Comparison of ENCODE assay signal across 8 mouse cellular contexts in genomic region chr7:126583761-126584160, GRCm38 (mm10). TPM values are rescaled to one million over a fixed set of nuclear protein-coding genes. Genes with fewer than 3 reads are reported as not detected.
DNase-seq lines count a peak whose midpoint lies in the region; ATAC-seq lines count a peak whose summit lies in the region.

No protein-coding gene starts in this region.

- peak overlapping the region; percentile 79 for H3K4me2 ChIP-seq in liver, embryonic 11.5 days

- peak; percentile 17 for DNase-seq in thymus, postnatal 14 days
- DNase-seq in thymus, postnatal 10 days (ENCODE audit: low spot score in 2 of 2): no peak
- DNase-seq in liver, embryonic 11.5 days (ENCODE audit: low spot score): no peak
- no peak for DNase-seq in spleen, adult 18-20 months
- DNase-seq in B cell, adult 2 months: no peak
- DNase-seq in layer of hippocampus, postnatal 14 days (ENCODE audit: low spot score in 2 of 2): no peak

- no peaks in the 10 kb centered on the region; the same call in 1 of the 2 replicates for H3K36me3 ChIP-seq in erythroblast, embryonic 14.5 days (ENCODE audit: control insufficient read depth)
- 0 out of 2 replicates have a peak, but pooled peaks cover 3% of the 10 kb centered on the region for H3K36me3 ChIP-seq in liver, embryonic 11.5 days (ENCODE audit: control insufficient read depth, insufficient read depth, low read length)

- no peaks in the 10 kb centered on the region for H3K9me3 ChIP-seq in erythroblast, embryonic 14.5 days (ENCODE audit: control insufficient read depth, low read length)
- no peaks in the 10 kb centered on the region for H3K9me3 ChIP-seq in liver, embryonic 11.5 days (ENCODE audit: control insufficient read depth, low read length)

- 43% methylated on average over 6 of the region's 6 CpGs for WGBS in liver, embryonic 11.5 days

- peak overlapping the region; percentile 75 for H3K4me3 ChIP-seq in erythroblast, embryonic 14.5 days (replicated peaks)
- H3K4me3 ChIP-seq in liver, embryonic 11.5 days (ENCODE audit: low read depth, low read length): peak overlapping the region; percentile 58

- H3K4me1 ChIP-seq in erythroblast, embryonic 14.5 days (ENCODE audit: control insufficient read depth): peaks cover 17% of the 10 kb centered on the region
- no peaks in the 10 kb centered on the region for H3K4me1 ChIP-seq in liver, embryonic 11.5 days (replicated peaks; ENCODE audit: control insufficient read depth, insufficient read depth, low read length)

- peak overlapping the region; percentile 56; the same call in 1 of the 2 replicates for H3K27ac ChIP-seq in liver, embryonic 11.5 days (ENCODE audit: low read depth, low read length)

- peaks cover 31% of the 10 kb centered on the region for H3K27me3 ChIP-seq in erythroblast, embryonic 14.5 days (ENCODE audit: control insufficient read depth)
- 0 out of 2 replicates have a peak, but pooled peaks cover 3% of the 10 kb centered on the region for H3K27me3 ChIP-seq in liver, embryonic 11.5 days (replicated peaks; ENCODE audit: control insufficient read depth, insufficient read depth, low read length)

- no peak for ATAC-seq in erythroblast, adult 5-6 weeks (replicated peaks; ENCODE audit: low FRiP score, poor library complexity, severe bottlenecking)
- no peak for ATAC-seq in liver, embryonic 11.5 days (replicated peaks; ENCODE audit: low FRiP score)

- H3K9ac ChIP-seq in liver, embryonic 11.5 days (ENCODE audit: low read depth, low read length): peak overlapping the region; percentile 67

RNA-seq across cellular contexts. Expression of gene Apobr, which starts 1.0 kb away (rescaled TPM):
- 0.07 and 0.16 TPM in 2 replicates for polyA plus RNA-seq in erythroblast, embryonic 14.5 days (2012)
- total RNA-seq in erythroblast, adult 5-6 weeks (2015; ENCODE audit: low replicate concordance): 4.8 and 9.8 TPM in 2 replicates
- total RNA-seq in erythroblast, adult 5-6 weeks (2017; ENCODE audit: low replicate concordance): 9.3 and 9.5 TPM in 2 replicates
- 0.68 and 1.4 TPM in 2 replicates for polyA plus RNA-seq in liver, embryonic 11.5 days (2014; fragmentation: Nextera tagmentation; extraction: Ambion mirVana)
- 1 to 10 TPM in 1 of 2 experiments, under 1 TPM in 1; 0.39 to 1.1 TPM for total RNA-seq in layer of hippocampus, postnatal 14 days (2021)

RNA-seq across cellular contexts. Expression of gene Cln3, which starts 1.9 kb away (rescaled TPM):
- polyA plus RNA-seq in erythroblast, embryonic 14.5 days (2012): 0.14 and 0.22 TPM in 2 replicates
- 4.4 and 30.9 TPM in 2 replicates for total RNA-seq in erythroblast, adult 5-6 weeks (2015; ENCODE audit: low replicate concordance)
- 9.1 and 9.9 TPM in 2 replicates for total RNA-seq in erythroblast, adult 5-6 weeks (2017; ENCODE audit: low replicate concordance)
- 19.7 and 25.2 TPM in 2 replicates for polyA plus RNA-seq in liver, embryonic 11.5 days (2014; fragmentation: Nextera tagmentation; extraction: Ambion mirVana)
- total RNA-seq in layer of hippocampus, postnatal 14 days (2021): 10 to 100 TPM; 24.3 to 28.3 TPM

RNA-seq across cellular contexts. Expression of gene Il27, which starts 11.0 kb away (rescaled TPM):
- not detected in 2 replicates for polyA plus RNA-seq in erythroblast, embryonic 14.5 days (2012)
- total RNA-seq in erythroblast, adult 5-6 weeks (2015; ENCODE audit: low replicate concordance): not detected in 2 replicates
- not detected in 2 replicates for total RNA-seq in erythroblast, adult 5-6 weeks (2017; ENCODE audit: low replicate concordance)
- not detected in 2 replicates for polyA plus RNA-seq in liver, embryonic 11.5 days (2014; fragmentation: Nextera tagmentation; extraction: Ambion mirVana)
- total RNA-seq in layer of hippocampus, postnatal 14 days (2021): not detected

RNA-seq across cellular contexts. Expression of gene Eif3c, which starts 17.6 kb away (rescaled TPM):
- polyA plus RNA-seq in erythroblast, embryonic 14.5 days (2012): 5.1 and 6.2 TPM in 2 replicates
- 44.2 and 57.9 TPM in 2 replicates for total RNA-seq in erythroblast, adult 5-6 weeks (2015; ENCODE audit: low replicate concordance)
- total RNA-seq in erythroblast, adult 5-6 weeks (2017; ENCODE audit: low replicate concordance): 79.4 and 87.0 TPM in 2 replicates
- 195 and 201 TPM in 2 replicates for polyA plus RNA-seq in liver, embryonic 11.5 days (2014; fragmentation: Nextera tagmentation; extraction: Ambion mirVana)
- 100 to 1,000 TPM; 182 to 189 TPM for total RNA-seq in layer of hippocampus, postnatal 14 days (2021)

RNA-seq across cellular contexts. Expression of gene Nupr1, which starts 46.9 kb away (rescaled TPM):
- polyA plus RNA-seq in erythroblast, embryonic 14.5 days (2012): 0.27 and 0.35 TPM in 2 replicates
- 10.4 and 11.9 TPM in 2 replicates for total RNA-seq in erythroblast, adult 5-6 weeks (2015; ENCODE audit: low replicate concordance)
- 5.9 and 9.0 TPM in 2 replicates for total RNA-seq in erythroblast, adult 5-6 weeks (2017; ENCODE audit: low replicate concordance)
- polyA plus RNA-seq in liver, embryonic 11.5 days (2014; fragmentation: Nextera tagmentation; extraction: Ambion mirVana): 4.3 and 7.1 TPM in 2 replicates
- 1 to 10 TPM; 4.2 to 4.4 TPM for total RNA-seq in layer of hippocampus, postnatal 14 days (2021)
